Mouse (Mus musculus) hindbrain, embryonic 10.5 days (tissue): ENCODE data around the gene Dip2b. TPM values are rescaled to one million over a fixed set of nuclear protein-coding genes. Genes with fewer than 3 reads are reported as not detected.

ENCODE experiments used
- DNase-seq: peaks from one replicate; pipeline ENCODE4 v3.0.0-alpha.2; 2017; ENCODE audit warnings: low spot score
- H3K27ac ChIP-seq: fragments of 300-500 bp; sonication (generic); 2 replicates; pipeline ENCODE4 v1.5.1; 2016; ENCODE audit warnings: mild to moderate bottlenecking, moderate library complexity
- H3K27me3 ChIP-seq: fragments of 300-500 bp; sonication (generic); 2 replicates; pipeline ENCODE4 v1.6.1; 2016; ENCODE audit warnings: mild to moderate bottlenecking; ENCODE audit not compliant: poor library complexity, insufficient read depth, severe bottlenecking
- H3K36me3 ChIP-seq: fragments of 300-500 bp; sonication (generic); 2 replicates; pipeline ENCODE4 v1.6.1; 2016; ENCODE audit warnings: mild to moderate bottlenecking, moderate library complexity
- H3K4me1 ChIP-seq: fragments of 300-500 bp; sonication (generic); replicated peaks from 2 replicates; pipeline ENCODE4 v1.6.1; 2016; ENCODE audit warnings: mild to moderate bottlenecking
- H3K4me3 ChIP-seq: fragments of 300-500 bp; sonication (generic); 2 replicates; pipeline ENCODE4 v1.5.1; 2016; ENCODE audit warnings: mild to moderate bottlenecking, moderate library complexity
- H3K9me3 ChIP-seq: fragments of 300-500 bp; sonication (generic); 2 replicates; pipeline ENCODE4 v1.6.1; 2016; ENCODE audit warnings: mild to moderate bottlenecking, moderate library complexity
- WGBS: fragments of 180-500 bp; shearing (Covaris S2); methylation state at CpG from one replicate; pipeline ENCODE4 v1.1.7; 2016; 5-methylcytosine and 5-hydroxymethylcytosine counted together
- polyA plus RNA-seq: library from polyadenylated mRNA; unstranded; fragments of >200 nt; fragmentation: Nextera tagmentation; extraction: Ambion mirVana; gene quantifications from 2 replicates; pipeline ENCODE4 v1.2.1, GENCODE M21; 2016

The Dip2b gene
- polyA plus RNA-seq, 1 experiment from 2014 or later, result 18.9 TPM

GRCm38 (mm10) chr15:100181841-100182240 is 143.4 kb downstream of the Dip2b start:
- H3K9me3 ChIP-seq, result no peaks in the 10 kb centered on the region
- 87% methylated on average over 10 of the region's 10 CpGs for whole genome bisulfite sequencing
- no peaks in the 10 kb centered on the region for H3K27me3 ChIP-seq
- no peak for DNase-seq
- no peaks in the 10 kb centered on the region for H3K4me1 ChIP-seq
- no peak overlapping the region for H3K27ac ChIP-seq
- H3K36me3 ChIP-seq, result peaks cover 94% of the 10 kb centered on the region
- no peak overlapping the region for H3K4me3 ChIP-seq

- peaks cover 94% of the 10 kb centered on the region for H3K36me3 ChIP-seq
- no peak for DNase-seq
- H3K27ac ChIP-seq, result no peak overlapping the region
- 91% methylated on average over 28 of the region's 28 CpGs for WGBS
- no peak overlapping the region for H3K4me3 ChIP-seq
- H3K4me1 ChIP-seq, result no peaks in the 10 kb centered on the region
- H3K9me3 ChIP-seq, result no peaks in the 10 kb centered on the region
- H3K27me3 ChIP-seq, result no peaks in the 10 kb centered on the region
Measured at GRCm38 (mm10) chr15:100182526-100183280, 144.2 kb downstream of the Dip2b start.

DNA sequence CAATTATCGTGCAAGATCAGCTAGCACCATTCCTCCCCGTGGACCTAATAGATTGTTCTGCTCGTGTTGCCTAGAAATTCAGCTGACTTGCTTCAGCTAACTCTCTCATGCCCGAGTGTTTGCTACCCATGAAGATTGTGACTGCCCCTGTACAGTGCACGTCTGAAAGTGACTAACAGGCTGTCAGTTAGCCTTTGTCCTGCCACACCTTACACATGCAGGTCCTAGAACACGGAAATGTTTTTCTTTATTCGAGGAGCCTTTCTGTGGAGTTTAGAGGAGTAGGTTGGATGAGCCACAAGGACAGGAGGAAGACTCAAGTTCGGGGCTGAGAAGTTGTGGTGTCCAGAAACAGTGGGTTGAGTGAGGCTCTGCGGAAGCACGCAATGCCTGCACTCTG is 145.0 kb downstream of the Dip2b start:
- H3K27ac ChIP-seq, result no peak overlapping the region
- no peaks in the 10 kb centered on the region for H3K4me1 ChIP-seq
- peaks cover 93% of the 10 kb centered on the region for H3K36me3 ChIP-seq
- H3K9me3 ChIP-seq, result no peaks in the 10 kb centered on the region
- no peak for DNase-seq
- H3K4me3 ChIP-seq, result no peak overlapping the region
- WGBS, result 94% methylated on average over 10 of the region's 10 CpGs
- no peaks in the 10 kb centered on the region for H3K27me3 ChIP-seq

DNA sequence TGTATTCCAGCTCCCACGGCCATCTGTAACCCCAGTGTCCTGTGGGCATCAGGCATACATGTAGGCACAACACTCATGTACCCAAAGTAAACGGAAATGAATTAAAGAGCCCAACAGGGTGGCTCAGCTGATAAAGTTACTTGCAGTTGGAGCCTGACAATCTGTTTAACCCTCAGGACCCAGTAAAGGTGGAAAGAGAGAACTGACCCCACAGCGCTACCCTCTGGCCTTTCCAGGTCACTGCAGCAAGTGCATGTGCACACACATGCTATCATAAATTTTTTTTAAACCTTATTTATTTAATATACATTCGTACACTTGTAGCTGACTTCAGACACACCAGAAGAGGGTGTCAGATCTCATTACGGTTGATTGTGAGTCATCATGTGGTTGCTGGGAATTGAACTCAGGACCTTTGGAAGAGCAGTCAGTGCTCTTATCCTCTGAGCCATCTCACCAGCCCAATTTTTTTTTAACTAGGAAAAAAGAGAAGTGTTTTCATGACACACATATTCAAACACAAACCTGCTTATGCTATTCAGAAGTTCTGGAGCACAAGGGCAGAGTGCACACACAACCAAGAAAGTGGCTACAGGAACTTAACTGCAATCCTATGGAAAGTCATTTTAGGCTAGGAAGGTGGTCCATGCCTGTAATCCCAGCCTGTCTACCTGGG is 146.5 kb downstream of the Dip2b start:
- H3K4me1 ChIP-seq, result no peaks in the 10 kb centered on the region
- H3K27ac ChIP-seq, result no peak overlapping the region
- H3K27me3 ChIP-seq, result no peaks in the 10 kb centered on the region
- 89% methylated on average over 5 of the region's 5 CpGs for WGBS
- H3K9me3 ChIP-seq, result no peaks in the 10 kb centered on the region
- no peak for DNase-seq
- H3K36me3 ChIP-seq, result peaks cover 98% of the 10 kb centered on the region
- no peak overlapping the region for H3K4me3 ChIP-seq

DNA sequence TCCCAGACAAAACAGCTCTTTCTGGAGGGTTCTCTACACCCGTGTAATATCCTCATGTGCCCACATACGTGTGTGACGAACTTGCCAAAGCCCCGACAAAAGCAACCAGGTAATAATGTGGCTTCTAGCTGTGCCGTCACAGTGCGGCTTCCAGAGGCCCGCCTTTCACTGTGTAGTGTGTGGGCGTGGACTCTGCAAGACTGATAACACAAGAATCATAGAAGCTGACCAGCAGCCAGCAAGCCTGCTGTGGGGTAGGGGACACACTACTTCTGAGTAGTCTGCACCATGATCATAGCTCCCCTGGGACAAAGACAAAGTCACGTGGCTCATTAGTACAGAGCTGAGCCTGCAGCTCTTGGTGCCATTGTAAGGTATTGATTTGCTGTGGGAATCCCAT is 147.8 kb downstream of the Dip2b start:
- H3K27ac ChIP-seq, result no peak overlapping the region
- H3K9me3 ChIP-seq, result no peaks in the 10 kb centered on the region
- H3K4me3 ChIP-seq, result no peak overlapping the region
- H3K36me3 ChIP-seq, result peaks cover 97% of the 10 kb centered on the region
- no peaks in the 10 kb centered on the region for H3K4me1 ChIP-seq
- 91% methylated on average over 9 of the region's 9 CpGs for WGBS
- DNase-seq, result no peak
- H3K27me3 ChIP-seq, result no peaks in the 10 kb centered on the region

- 94% methylated on average over 8 of the region's 8 CpGs for WGBS
- peaks cover 97% of the 10 kb centered on the region for H3K36me3 ChIP-seq
Measured at GRCm38 (mm10) chr15:100186882-100187672, 148.6 kb downstream of the Dip2b start.

GRCm38 (mm10) chr15:100188542-100188941 is 150.1 kb downstream of the Dip2b start:
- Histone ChIP-seq H3K27me3 (no peaks in the 10 kb centered on the region), H3K4me1 (no peaks in the 10 kb centered on the region), H3K9me3 (no peaks in the 10 kb centered on the region), H3K4me3 (no peak overlapping the region), H3K27ac (no peak overlapping the region), H3K36me3 (peaks cover 98% of the 10 kb centered on the region)
- WGBS, result 90% methylated on average over 5 of the region's 5 CpGs
- no peak for DNase-seq

More at GRCm38 (mm10) chr15:100186882-100187672, 148.6 kb downstream of the Dip2b start:
- Histone ChIP-seq H3K9me3 (no peaks in the 10 kb centered on the region), H3K27ac (no peak overlapping the region), H3K4me1 (no peaks in the 10 kb centered on the region), H3K27me3 (no peaks in the 10 kb centered on the region), H3K4me3 (no peak overlapping the region)
- DNase-seq, result no peak

- peaks cover 98% of the 10 kb centered on the region for H3K36me3 ChIP-seq
- no peak for DNase-seq
Measured at GRCm38 (mm10) chr15:100188962-100189404, 150.5 kb downstream of the Dip2b start.

DNA sequence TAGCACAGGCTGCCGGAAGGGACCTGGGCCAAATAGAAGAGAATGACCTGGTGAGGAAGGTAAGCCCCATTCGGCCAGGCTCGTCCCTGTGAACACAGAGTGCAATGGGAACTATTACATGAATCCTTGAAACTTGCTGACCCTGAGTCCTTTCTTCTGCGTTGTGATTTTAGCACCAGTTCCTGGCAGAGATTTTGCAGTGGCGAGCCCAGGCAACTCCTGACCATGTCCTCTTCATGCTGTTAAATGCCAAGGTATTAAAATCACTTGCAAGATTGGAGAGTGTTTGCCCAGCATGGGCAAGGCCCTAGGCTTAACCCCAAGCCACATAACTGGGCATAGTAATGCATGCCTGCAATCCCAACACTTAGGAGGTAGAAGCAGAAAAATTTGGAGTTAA is 151.6 kb downstream of the Dip2b start:
- DNase-seq, result no peak
- Histone ChIP-seq H3K27ac (no peak overlapping the region), H3K4me1 (no peaks in the 10 kb centered on the region), H3K27me3 (no peaks in the 10 kb centered on the region), H3K9me3 (no peaks in the 10 kb centered on the region), H3K36me3 (peaks cover 98% of the 10 kb centered on the region), H3K4me3 (no peak overlapping the region)
- WGBS, result 94% methylated on average over 5 of the region's 5 CpGs

More at GRCm38 (mm10) chr15:100188962-100189404, 150.5 kb downstream of the Dip2b start:
- WGBS, result 88% methylated on average over 14 of the region's 14 CpGs
- H3K27ac ChIP-seq, result no peak overlapping the region
- no peaks in the 10 kb centered on the region for H3K4me1 ChIP-seq
- H3K27me3 ChIP-seq, result no peaks in the 10 kb centered on the region
- H3K9me3 ChIP-seq, result no peaks in the 10 kb centered on the region
- H3K4me3 ChIP-seq, result no peak overlapping the region

DNA sequence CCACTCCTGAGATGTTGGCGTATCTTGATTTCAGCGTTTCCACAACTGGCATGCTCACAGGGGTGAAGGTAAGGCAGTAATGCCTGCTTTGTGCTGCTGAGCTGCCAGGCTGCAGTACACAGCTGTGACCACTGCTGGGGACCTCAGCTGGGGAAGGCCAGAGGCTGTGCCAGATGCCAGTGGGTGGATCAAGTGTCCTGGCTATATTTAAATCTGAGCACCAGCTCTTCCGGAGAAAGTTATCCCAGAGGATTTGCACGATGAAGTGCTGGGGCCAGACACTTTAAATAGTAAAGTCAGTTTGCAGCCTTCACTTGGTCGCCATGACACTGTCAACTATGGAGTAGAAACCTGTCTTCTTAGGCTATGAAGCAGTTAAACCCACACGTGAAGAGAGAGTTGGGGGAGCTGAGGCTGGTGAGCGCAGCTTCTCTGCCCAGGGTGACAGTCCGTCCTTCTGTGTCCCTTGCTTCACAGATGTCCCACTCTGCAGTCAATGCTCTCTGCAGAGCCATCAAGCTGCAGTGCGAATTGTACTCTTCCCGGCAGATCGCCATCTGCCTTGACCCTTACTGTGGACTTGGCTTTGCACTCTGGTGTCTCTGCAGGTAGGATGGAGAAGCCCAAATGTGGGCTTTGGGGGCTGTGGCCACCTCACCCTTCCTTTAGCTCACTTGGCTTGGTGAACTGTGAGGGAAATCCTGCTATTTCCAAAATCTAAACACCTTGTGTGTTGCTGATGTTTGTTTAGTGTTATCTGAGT is 160.7 kb downstream of the Dip2b start:
- 90% methylated on average over 11 of the region's 11 CpGs for WGBS
- H3K27ac ChIP-seq, result no peak overlapping the region
- DNase-seq, result no peak
- no peak overlapping the region for H3K4me3 ChIP-seq
- no peaks in the 10 kb centered on the region for H3K27me3 ChIP-seq
- no peaks in the 10 kb centered on the region for H3K4me1 ChIP-seq
- peaks cover 94% of the 10 kb centered on the region for H3K36me3 ChIP-seq
- H3K9me3 ChIP-seq, result no peaks in the 10 kb centered on the region

DNA sequence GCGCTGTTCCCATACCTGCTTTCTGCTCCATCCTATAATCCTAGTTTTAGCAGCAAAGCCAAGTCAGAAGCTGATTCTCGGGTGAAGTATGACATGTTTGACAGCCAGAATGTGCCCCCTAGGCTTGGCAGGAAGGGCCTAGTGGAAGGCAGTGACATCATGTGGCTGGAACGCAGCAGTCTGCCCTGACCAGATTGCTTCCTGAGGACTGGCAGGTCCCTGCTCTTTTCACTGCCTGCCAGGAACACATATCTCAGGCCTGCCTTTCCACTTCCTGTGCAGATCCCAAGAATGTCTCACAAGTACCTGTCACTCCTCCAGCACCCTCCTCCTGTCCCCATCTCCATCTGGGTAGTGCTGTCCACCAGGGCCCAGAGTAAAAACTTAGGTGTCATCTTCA is 161.3 kb downstream of the Dip2b start:
- WGBS, result 89% methylated on average over 3 of the region's 3 CpGs
- Histone ChIP-seq H3K9me3 (no peaks in the 10 kb centered on the region), H3K27me3 (no peaks in the 10 kb centered on the region), H3K4me1 (no peaks in the 10 kb centered on the region), H3K27ac (no peak overlapping the region), H3K36me3 (peaks cover 94% of the 10 kb centered on the region), H3K4me3 (no peak overlapping the region)
- no peak for DNase-seq

DNA sequence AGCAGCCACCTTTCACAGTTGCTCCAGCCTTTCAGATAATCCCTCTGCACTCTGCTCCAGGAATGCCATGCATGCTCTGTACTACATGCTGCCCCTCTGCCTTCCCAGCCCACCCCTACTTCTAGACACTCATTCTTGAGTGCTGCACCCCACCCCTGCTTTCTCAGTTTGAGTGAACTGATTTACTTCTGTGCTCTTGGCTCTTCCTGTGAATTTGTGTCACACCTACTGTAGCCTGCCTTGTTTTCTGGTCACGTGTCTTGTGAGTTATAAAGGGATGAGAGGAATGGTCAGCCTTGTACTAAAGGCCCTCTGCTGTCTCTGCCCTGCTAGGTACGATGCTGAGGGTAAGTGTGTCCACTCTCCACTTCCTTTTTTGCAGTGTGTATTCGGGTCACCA is 163.3 kb downstream of the Dip2b start:
- Histone ChIP-seq H3K4me3 (no peak overlapping the region), H3K4me1 (no peaks in the 10 kb centered on the region), H3K27me3 (no peaks in the 10 kb centered on the region), H3K9me3 (no peaks in the 10 kb centered on the region), H3K36me3 (peaks cover 96% of the 10 kb centered on the region), H3K27ac (no peak overlapping the region)
- no peak for DNase-seq
- 86% methylated on average over 3 of the region's 3 CpGs for WGBS
